Mouse (Mus musculus): ENCODE measurements at regions not wholly inside any gene's neighbourhood (a gene's known extent, or its start where the extent isn't known, plus 50 kb on each side); places are given as distances from the start of the nearest gene placed in this dataset.
"Not testable (repeated sequence)": the region's sequence is repeated elsewhere in the genome, so short reads cannot be mapped to it uniquely, and the experiment has no call there.

GRCm38 (mm10) chr5:18502831-18503230, 142.7 kb upstream of the Gnai1 start:
- H3K36me3 ChIP-seq, result no peaks in the 10 kb centered on the region
- H3K9me3 ChIP-seq (replicated peaks), result no peaks in the 10 kb centered on the region
- 34% methylated on average over 12 of the region's 12 CpGs for WGBS
- H3K4me3 ChIP-seq (replicated peaks), result no peak overlapping the region
- ATAC-seq (ENCODE audit: low FRiP score), result no peak
- H3K27ac ChIP-seq (replicated peaks), result no peak overlapping the region
- H3K9ac ChIP-seq (replicated peaks), result no peak overlapping the region
- H3K4me1 ChIP-seq, result no peaks in the 10 kb centered on the region
- H3K27me3 ChIP-seq (replicated peaks), result no peaks in the 10 kb centered on the region
- H3K4me2 ChIP-seq, result no peak overlapping the region

- Histone ChIP-seq H3K9ac (replicated peaks) (no peak overlapping the region), H3K27me3 (replicated peaks) (no peaks in the 10 kb centered on the region), H3K27ac (replicated peaks) (no peak overlapping the region), H3K9me3 (replicated peaks) (no peaks in the 10 kb centered on the region), H3K4me3 (replicated peaks) (no peak overlapping the region), H3K4me2 (no peak overlapping the region), H3K36me3 (no peaks in the 10 kb centered on the region), H3K4me1 (no peaks in the 10 kb centered on the region)
- no peak for ATAC-seq (ENCODE audit: low FRiP score)
- WGBS, result 85% methylated on average over 4 of the region's 4 CpGs
Measured at GRCm38 (mm10) chr5:18494305-18494704, 134.2 kb upstream of the Gnai1 start.

GRCm38 (mm10) chr5:18489709-18490108, 129.6 kb upstream of the Gnai1 start:
- H3K9me3 ChIP-seq (replicated peaks), result no peaks in the 10 kb centered on the region
- ATAC-seq (ENCODE audit: low FRiP score), result no peak

GRCm38 (mm10) chr5:18487076-18487772, 127.1 kb upstream of the Gnai1 start:
- Histone ChIP-seq H3K4me3 (replicated peaks) (no peak overlapping the region), H3K9ac (replicated peaks) (no peak overlapping the region), H3K27ac (replicated peaks) (no peak overlapping the region), H3K4me2 (no peak overlapping the region), H3K27me3 (replicated peaks) (no peaks in the 10 kb centered on the region), H3K9me3 (replicated peaks) (no peaks in the 10 kb centered on the region), H3K4me1 (no peaks in the 10 kb centered on the region), H3K36me3 (no peaks in the 10 kb centered on the region)
- no peak for ATAC-seq (ENCODE audit: low FRiP score)
- WGBS, result 9% methylated on average over 1 of the region's 1 CpGs

More at GRCm38 (mm10) chr5:18489709-18490108, 129.6 kb upstream of the Gnai1 start:
- Histone ChIP-seq H3K27me3 (replicated peaks) (no peaks in the 10 kb centered on the region), H3K4me2 (no peak overlapping the region), H3K9ac (replicated peaks) (no peak overlapping the region), H3K4me1 (no peaks in the 10 kb centered on the region), H3K27ac (replicated peaks) (no peak overlapping the region), H3K36me3 (no peaks in the 10 kb centered on the region), H3K4me3 (replicated peaks) (no peak overlapping the region)
- 82% methylated on average over 3 of the region's 3 CpGs for WGBS

GRCm38 (mm10) chr5:18484376-18484775, 124.2 kb upstream of the Gnai1 start:
- Histone ChIP-seq H3K4me3 (replicated peaks) (no peak overlapping the region), H3K4me1 (no peaks in the 10 kb centered on the region), H3K36me3 (no peaks in the 10 kb centered on the region), H3K9ac (replicated peaks) (no peak overlapping the region), H3K4me2 (no peak overlapping the region), H3K27me3 (replicated peaks) (no peaks in the 10 kb centered on the region), H3K27ac (replicated peaks) (no peak overlapping the region), H3K9me3 (replicated peaks) (no peaks in the 10 kb centered on the region)
- ATAC-seq (ENCODE audit: low FRiP score), result no peak

- Histone ChIP-seq H3K27ac (replicated peaks) (no peak overlapping the region), H3K9ac (replicated peaks) (no peak overlapping the region), H3K27me3 (replicated peaks) (no peaks in the 10 kb centered on the region), H3K36me3 (no peaks in the 10 kb centered on the region), H3K4me2 (no peak overlapping the region), H3K4me1 (no peaks in the 10 kb centered on the region), H3K9me3 (replicated peaks) (no peaks in the 10 kb centered on the region), H3K4me3 (replicated peaks) (no peak overlapping the region)
- ATAC-seq (ENCODE audit: low FRiP score), result no peak
- WGBS, result 82% methylated on average over 7 of the region's 7 CpGs
Measured at GRCm38 (mm10) chr5:18478420-18478819, 118.3 kb upstream of the Gnai1 start.

GRCm38 (mm10) chr5:18477372-18478017, 117.3 kb upstream of the Gnai1 start:
- H3K4me2 ChIP-seq, result no peak overlapping the region
- no peaks in the 10 kb centered on the region for H3K36me3 ChIP-seq
- H3K9ac ChIP-seq (replicated peaks), result no peak overlapping the region
- no peaks in the 10 kb centered on the region for H3K9me3 ChIP-seq (replicated peaks)
- ATAC-seq (ENCODE audit: low FRiP score), result no peak
- 77% methylated on average over 6 of the region's 6 CpGs for WGBS
- no peaks in the 10 kb centered on the region for H3K27me3 ChIP-seq (replicated peaks)
- H3K27ac ChIP-seq (replicated peaks), result no peak overlapping the region
- H3K4me1 ChIP-seq, result no peaks in the 10 kb centered on the region
- no peak overlapping the region for H3K4me3 ChIP-seq (replicated peaks)

- Histone ChIP-seq H3K4me3 (replicated peaks) (no peak overlapping the region), H3K27me3 (replicated peaks) (no peaks in the 10 kb centered on the region), H3K36me3 (no peaks in the 10 kb centered on the region), H3K9me3 (replicated peaks) (no peaks in the 10 kb centered on the region), H3K4me2 (no peak overlapping the region), H3K9ac (replicated peaks) (no peak overlapping the region), H3K27ac (replicated peaks) (no peak overlapping the region), H3K4me1 (no peaks in the 10 kb centered on the region)
- ATAC-seq (ENCODE audit: low FRiP score), result no peak
Measured at GRCm38 (mm10) chr5:18472114-18472513, 112.0 kb upstream of the Gnai1 start.

GRCm38 (mm10) chr5:18457771-18458170, 97.6 kb upstream of the Gnai1 start:
- Histone ChIP-seq H3K4me3 (replicated peaks) (no peak overlapping the region), H3K27ac (replicated peaks) (no peak overlapping the region), H3K9ac (replicated peaks) (no peak overlapping the region), H3K36me3 (no peaks in the 10 kb centered on the region), H3K9me3 (replicated peaks) (no peaks in the 10 kb centered on the region), H3K4me1 (no peaks in the 10 kb centered on the region), H3K27me3 (replicated peaks) (no peaks in the 10 kb centered on the region), H3K4me2 (no peak overlapping the region)
- no peak for ATAC-seq (ENCODE audit: low FRiP score)
- WGBS, result 52% methylated on average over 1 of the region's 1 CpGs

GRCm38 (mm10) chr5:18456196-18456595, 96.0 kb upstream of the Gnai1 start:
- Histone ChIP-seq H3K9me3 (replicated peaks) (no peaks in the 10 kb centered on the region), H3K36me3 (no peaks in the 10 kb centered on the region), H3K9ac (replicated peaks) (no peak overlapping the region), H3K4me2 (no peak overlapping the region), H3K4me3 (replicated peaks) (no peak overlapping the region), H3K27me3 (replicated peaks) (no peaks in the 10 kb centered on the region), H3K4me1 (no peaks in the 10 kb centered on the region), H3K27ac (replicated peaks) (no peak overlapping the region)
- no peak for ATAC-seq (ENCODE audit: low FRiP score)
- WGBS, result 87% methylated on average over 1 of the region's 1 CpGs

GRCm38 (mm10) chr5:18452871-18453757, 93.0 kb upstream of the Gnai1 start:
- 65% methylated on average over 6 of the region's 6 CpGs for WGBS
- ATAC-seq (ENCODE audit: low FRiP score); H3K36me3 ChIP-seq; H3K9me3 ChIP-seq (replicated peaks); H3K4me2 ChIP-seq; H3K4me3 ChIP-seq (replicated peaks); H3K9ac ChIP-seq (replicated peaks); H3K27me3 ChIP-seq (replicated peaks); H3K27ac ChIP-seq (replicated peaks); H3K4me1 ChIP-seq: not testable (repeated sequence)

GRCm38 (mm10) chr5:18449261-18449660, 89.1 kb upstream of the Gnai1 start:
- H3K9ac ChIP-seq (replicated peaks), result no peak overlapping the region

More at GRCm38 (mm10) chr5:18449261-18449660, 89.1 kb upstream of the Gnai1 start:
- 89% methylated on average over 3 of the region's 3 CpGs for WGBS
- H3K4me3 ChIP-seq (replicated peaks), result no peak overlapping the region
- H3K4me1 ChIP-seq, result no peaks in the 10 kb centered on the region
- H3K36me3 ChIP-seq, result no peaks in the 10 kb centered on the region
- no peak overlapping the region for H3K4me2 ChIP-seq
- ATAC-seq (ENCODE audit: low FRiP score), result no peak
- no peaks in the 10 kb centered on the region for H3K9me3 ChIP-seq (replicated peaks)
- no peak overlapping the region for H3K27ac ChIP-seq (replicated peaks)
- no peaks in the 10 kb centered on the region for H3K27me3 ChIP-seq (replicated peaks)

All from neural tube, embryonic 15.5 days (tissue).